Mouse (Mus musculus) ES-E14 (cell line): ENCODE results near the gene Tacc2.

Experiments
- MAFK ChIP-seq: IDR thresholded peaks from 2 replicates; pipeline ENCODE4 v1.6.1; 2014; ENCODE audit warnings: mild to moderate bottlenecking, low read depth, low read length, inconsistent platforms; ENCODE audit not compliant: insufficient read depth
- ZC3H11A ChIP-seq: IDR thresholded peaks from 2 replicates; pipeline ENCODE4 v1.6.1; 2012; ENCODE audit warnings: low read depth, mild to moderate bottlenecking, inconsistent platforms, low read length, borderline replicate concordance
- ZNF384 ChIP-seq: IDR thresholded peaks from 2 replicates; pipeline ENCODE4 v1.6.1; 2012; ENCODE audit warnings: low read depth, low read length, inconsistent platforms

GRCm38 (mm10) chr7:130560933-130561332 is 16.3 kb upstream of the Tacc2 start:
- no peak for TF ChIP-seq ZNF384
- TF ChIP-seq MAFK: no peak
- TF ChIP-seq ZC3H11A: no peak
